Mouse (Mus musculus): ENCODE measurements around the gene Dyrk2. TPM values are rescaled to one million over a fixed set of nuclear protein-coding genes. Genes with fewer than 3 reads are reported as not detected.

Dyrk2 gene
- total RNA-seq, 2 experiments from 2014 or later: 11.5 to 17.1 TPM

GRCm38 (mm10) chr10:118848501-118848900, 21.5 kb downstream of the Dyrk2 start:
- ATAC-seq (ENCODE audit: poor library complexity, severe bottlenecking): no peak

DNA sequence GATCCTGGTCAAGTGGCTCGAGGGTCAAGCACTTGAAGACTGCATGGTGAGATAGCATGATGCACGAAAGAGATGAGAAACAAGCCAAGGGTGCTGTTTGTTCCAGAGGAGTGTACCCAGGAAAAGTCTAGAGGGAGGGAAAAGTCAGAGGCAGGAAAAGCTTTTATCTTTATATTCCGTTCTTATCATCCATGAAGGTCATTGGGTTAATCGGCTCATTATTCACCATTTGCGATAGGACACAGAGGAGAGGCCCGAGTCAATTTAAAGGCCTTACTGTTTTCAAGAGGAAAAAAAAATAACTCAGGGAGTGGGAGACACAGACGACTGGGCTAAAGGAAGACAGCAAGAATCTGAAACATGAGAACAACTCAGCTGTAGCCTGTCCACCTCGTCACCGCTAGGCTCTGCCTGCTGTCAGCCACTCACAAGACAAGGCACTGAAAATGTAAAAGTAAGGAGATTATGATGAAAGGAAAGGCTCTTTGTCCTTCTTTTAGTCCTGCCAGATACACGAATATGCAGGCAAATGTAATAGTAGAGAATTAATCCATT, 22.9 kb downstream of the Dyrk2 start:
- ATAC-seq (ENCODE audit: poor library complexity, severe bottlenecking): no peak

DNA sequence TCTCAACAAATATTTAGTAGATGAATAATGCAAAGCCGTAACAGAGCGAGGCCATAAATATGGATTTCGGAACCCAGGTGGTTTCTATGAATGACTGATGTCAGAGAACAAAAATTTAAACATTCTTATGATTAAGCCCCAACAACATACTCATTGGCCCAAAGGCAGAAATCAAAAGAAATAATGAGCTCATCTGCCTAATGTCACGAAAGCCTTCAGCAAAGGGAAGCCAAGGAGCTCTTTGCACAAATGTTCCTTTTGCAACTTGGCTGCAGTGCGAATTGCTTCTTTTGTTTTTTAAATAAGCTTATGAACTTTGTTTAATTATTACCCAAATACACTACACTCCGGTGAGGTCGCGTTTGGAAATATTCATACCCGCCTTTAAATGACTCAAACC, 29.4 kb downstream of the Dyrk2 start:
- ATAC-seq (ENCODE audit: poor library complexity, severe bottlenecking): no peak

DNA sequence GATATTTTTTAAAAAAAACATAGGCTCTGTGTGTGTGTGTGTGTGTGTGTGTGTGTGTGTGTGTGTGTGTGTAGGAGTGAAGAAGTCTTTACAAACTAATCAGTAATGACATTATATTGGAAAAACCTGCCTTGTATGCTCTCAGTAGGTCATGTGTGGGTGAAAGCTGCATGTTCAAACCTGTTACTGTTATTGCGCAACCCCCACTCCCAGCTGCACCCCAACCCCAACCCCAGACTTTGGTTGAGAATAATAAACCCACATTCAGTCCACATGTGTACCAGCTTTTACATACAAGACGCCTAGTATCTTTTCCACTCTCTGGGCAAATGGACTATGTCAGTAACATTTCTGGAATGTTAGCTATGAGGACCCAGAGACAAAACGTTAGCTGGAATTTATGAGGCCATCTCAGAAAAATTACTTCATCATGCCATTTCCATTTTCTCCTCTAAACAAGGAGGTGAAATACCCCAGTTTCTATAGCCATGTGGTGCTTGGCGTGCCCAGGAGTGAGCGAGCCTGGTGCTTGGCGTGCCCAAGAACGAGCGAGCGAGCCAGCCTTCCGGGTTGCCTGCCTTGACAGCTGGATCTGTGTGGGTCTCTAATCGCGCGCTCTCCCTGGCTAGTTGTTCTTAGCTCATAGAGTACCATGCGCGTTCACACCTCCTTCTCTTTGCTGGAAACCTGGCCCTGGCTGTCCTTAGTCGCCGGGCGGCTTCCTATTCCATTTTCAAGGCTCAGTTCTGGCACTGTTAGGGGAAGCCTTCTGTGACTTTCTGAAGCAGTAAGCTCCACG, 30.5 kb downstream of the Dyrk2 start:
- ATAC-seq (ENCODE audit: poor library complexity, severe bottlenecking): peak; percentile 47; the same call in 1 of the 2 replicates

GRCm38 (mm10) chr10:118837636-118838035, 32.4 kb downstream of the Dyrk2 start:
- ATAC-seq (ENCODE audit: poor library complexity, severe bottlenecking): no peak

DNA sequence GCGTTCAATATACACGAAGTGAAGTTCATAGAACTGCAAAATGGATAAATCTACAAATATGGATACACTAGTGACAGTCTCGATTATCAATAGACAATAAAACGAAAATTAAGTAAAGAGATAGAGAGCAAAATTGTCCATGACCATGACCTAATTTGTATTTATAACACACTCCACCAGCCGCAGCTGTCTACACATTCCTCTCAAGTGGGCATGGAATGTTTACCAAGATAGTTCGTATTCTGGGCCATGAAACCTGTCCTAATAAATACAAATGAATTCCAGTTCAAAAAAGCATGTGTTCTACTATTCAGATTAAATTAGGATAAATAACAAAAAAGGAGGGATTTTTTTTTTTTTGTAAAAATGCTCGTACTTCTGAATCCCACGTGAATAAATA, 38.8 kb downstream of the Dyrk2 start:
- ATAC-seq (ENCODE audit: poor library complexity, severe bottlenecking): no peak

GRCm38 (mm10) chr10:118829641-118830040, 40.4 kb downstream of the Dyrk2 start:
- no peak for ATAC-seq (ENCODE audit: poor library complexity, severe bottlenecking)

- no peak for ATAC-seq (ENCODE audit: poor library complexity, severe bottlenecking)
Measured at GRCm38 (mm10) chr10:118827116-118827515, 42.9 kb downstream of the Dyrk2 start.

GRCm38 (mm10) chr10:118824830-118825229, 45.2 kb downstream of the Dyrk2 start:
- ATAC-seq (ENCODE audit: poor library complexity, severe bottlenecking): no peak

- ATAC-seq (ENCODE audit: poor library complexity, severe bottlenecking): no peak
Measured at GRCm38 (mm10) chr10:118820901-118821300, 49.1 kb downstream of the Dyrk2 start.

DNA sequence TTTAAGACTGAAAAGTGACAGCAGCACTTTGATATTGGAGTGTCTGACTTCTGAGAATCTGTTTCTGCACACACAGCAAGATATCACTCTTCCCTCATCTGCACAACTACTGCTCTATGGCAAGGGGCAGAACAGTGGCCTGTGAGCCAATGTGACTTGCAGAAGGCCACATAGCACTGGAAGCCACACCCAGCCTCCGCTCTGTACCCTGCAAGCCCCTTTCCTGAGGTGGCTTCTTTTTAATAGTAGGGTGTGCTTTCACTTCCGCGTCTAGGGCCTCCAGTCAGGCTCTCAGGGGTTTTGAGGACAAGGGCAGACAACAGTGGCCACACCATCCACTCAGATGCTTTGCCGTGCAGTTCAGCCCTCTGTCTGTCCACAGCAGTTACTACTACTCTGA, 50.2 kb downstream of the Dyrk2 start:
- ATAC-seq (ENCODE audit: poor library complexity, severe bottlenecking): peak; percentile 93

DNA sequence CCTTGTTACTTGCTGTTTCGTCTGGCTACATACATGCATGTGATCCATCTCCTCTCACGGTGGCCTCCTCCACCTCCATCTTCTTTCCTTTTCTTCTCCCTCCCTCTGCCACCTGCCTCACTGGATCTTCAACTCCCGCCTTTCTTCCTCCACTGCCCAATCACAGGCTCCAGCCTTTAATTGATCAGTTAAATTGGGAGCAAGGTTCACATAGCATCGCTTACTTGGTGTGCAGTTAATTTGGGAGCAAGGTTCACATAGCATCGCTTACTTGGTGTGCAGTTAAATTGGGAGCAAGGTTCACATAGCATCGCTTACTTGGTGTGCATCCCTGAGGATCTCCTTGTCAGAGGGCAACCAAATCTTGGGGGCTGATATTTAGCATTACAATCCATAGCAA, 52.9 kb downstream of the Dyrk2 start:
- ATAC-seq (ENCODE audit: poor library complexity, severe bottlenecking): no peak

GRCm38 (mm10) chr10:118811945-118812344, 58.1 kb downstream of the Dyrk2 start:
- ATAC-seq (ENCODE audit: poor library complexity, severe bottlenecking): peak; percentile 50

DNA sequence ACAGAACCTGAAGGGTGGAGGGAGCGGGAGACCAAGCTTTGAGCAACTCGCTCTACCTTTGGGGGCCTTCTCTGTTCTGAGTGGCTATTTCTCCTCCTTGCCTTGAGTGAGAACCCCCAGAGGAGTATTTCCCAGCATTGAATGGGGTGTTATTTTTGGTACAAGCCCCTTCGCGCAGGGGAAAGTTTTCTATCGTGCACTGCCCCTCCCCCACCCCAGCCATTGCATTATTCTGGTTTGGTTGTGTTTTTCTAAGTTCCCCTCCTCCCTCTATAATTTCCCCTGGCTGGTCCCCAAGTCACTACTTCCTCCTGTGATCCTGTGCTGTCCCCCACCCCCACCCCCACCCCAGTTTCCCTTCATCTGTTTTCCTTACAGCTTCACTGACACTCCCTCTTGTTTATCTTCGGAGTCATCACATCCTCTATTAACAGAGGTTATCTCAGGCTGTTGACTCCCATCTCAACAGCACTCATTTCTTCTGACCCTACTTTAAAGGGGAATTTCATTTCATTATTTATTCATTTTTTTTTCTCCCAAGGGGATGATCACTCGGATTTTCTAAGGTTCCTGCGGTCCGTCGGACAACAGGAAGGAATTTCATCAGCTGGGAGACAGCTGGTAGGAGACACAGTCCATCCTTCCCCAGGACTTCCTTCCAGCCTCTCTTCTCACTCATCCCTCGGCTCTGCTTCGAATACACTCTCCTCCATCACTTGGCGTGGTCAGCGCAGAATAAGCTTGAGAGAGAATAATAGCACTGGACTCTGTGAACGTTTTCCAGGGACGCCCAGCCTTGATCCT, 58.9 kb downstream of the Dyrk2 start:
- peak; percentile 74 for ATAC-seq (ENCODE audit: poor library complexity, severe bottlenecking)
